Mouse (Mus musculus) limb, embryonic 11.5 days (tissue): ENCODE measurements at regions not wholly inside any gene's neighbourhood (a gene's known extent, or its start where the extent isn't known, plus 50 kb on each side); places are given as distances from the start of the nearest gene placed in this dataset.
"Not testable (repeated sequence)": the region's sequence is repeated elsewhere in the genome, so short reads cannot be mapped to it uniquely, and the experiment has no call there.

ENCODE experiments used
- ATAC-seq: fragments of 200-750 bp; cut with Nextera tagmentation; 2 replicates; pipeline ENCODE4 v1.8.0; 2017; ENCODE audit warnings: low read depth; ENCODE audit not compliant: insufficient number of reproducible peaks, low FRiP score, low TSS enrichment
- DNase-seq: peaks from one replicate; pipeline ENCODE4 v3.0.0-alpha.2; 2015; ENCODE audit warnings: low spot score
- H3K27ac ChIP-seq: fragments of 300-500 bp; sonication (generic); replicated peaks from 2 replicates; pipeline ENCODE4 v1.5.1; 2014; ENCODE audit warnings: low read depth, mild to moderate bottlenecking, low read length
- H3K27me3 ChIP-seq: fragments of 300-500 bp; sonication (generic); 2 replicates; pipeline ENCODE4 v1.6.1; 2014; ENCODE audit warnings: mild to moderate bottlenecking, low read length, mixed read lengths; ENCODE audit not compliant: control insufficient read depth, insufficient read depth
- H3K36me3 ChIP-seq: fragments of 300-500 bp; sonication (generic); 2 replicates; pipeline ENCODE4 v1.6.1; 2014; ENCODE audit warnings: mild to moderate bottlenecking, low read length, moderate library complexity, mixed read lengths; ENCODE audit not compliant: control insufficient read depth, insufficient read depth
- H3K4me1 ChIP-seq: fragments of 300-500 bp; sonication (generic); 2 replicates; pipeline ENCODE4 v1.6.1; 2014; ENCODE audit warnings: low read length, mixed read lengths; ENCODE audit not compliant: control insufficient read depth, insufficient read depth
- H3K4me2 ChIP-seq: fragments of 300-500 bp; sonication (generic); 2 replicates; pipeline ENCODE4 v1.6.1; 2014; ENCODE audit warnings: low read depth, mild to moderate bottlenecking, moderate library complexity; ENCODE audit not compliant: severe bottlenecking
- H3K4me3 ChIP-seq: fragments of 300-500 bp; sonication (generic); 2 replicates; pipeline ENCODE4 v1.5.1; 2014; ENCODE audit warnings: low read depth, low read length
- H3K9ac ChIP-seq: fragments of 300-500 bp; sonication (generic); 2 replicates; pipeline ENCODE4 v1.6.1; 2014; ENCODE audit warnings: mild to moderate bottlenecking, low read length
- H3K9me3 ChIP-seq: fragments of 300-500 bp; sonication (generic); 2 replicates; pipeline ENCODE4 v1.6.1; 2016; ENCODE audit warnings: low read length; ENCODE audit not compliant: control insufficient read depth
- WGBS: fragments of 180-500 bp; shearing (Covaris S2); extraction: QIAGEN DNeasy Blood & Tissue Kit; methylation state at CpG from one replicate; pipeline ENCODE4 v1.1.7; 2014; 5-methylcytosine and 5-hydroxymethylcytosine counted together

DNA sequence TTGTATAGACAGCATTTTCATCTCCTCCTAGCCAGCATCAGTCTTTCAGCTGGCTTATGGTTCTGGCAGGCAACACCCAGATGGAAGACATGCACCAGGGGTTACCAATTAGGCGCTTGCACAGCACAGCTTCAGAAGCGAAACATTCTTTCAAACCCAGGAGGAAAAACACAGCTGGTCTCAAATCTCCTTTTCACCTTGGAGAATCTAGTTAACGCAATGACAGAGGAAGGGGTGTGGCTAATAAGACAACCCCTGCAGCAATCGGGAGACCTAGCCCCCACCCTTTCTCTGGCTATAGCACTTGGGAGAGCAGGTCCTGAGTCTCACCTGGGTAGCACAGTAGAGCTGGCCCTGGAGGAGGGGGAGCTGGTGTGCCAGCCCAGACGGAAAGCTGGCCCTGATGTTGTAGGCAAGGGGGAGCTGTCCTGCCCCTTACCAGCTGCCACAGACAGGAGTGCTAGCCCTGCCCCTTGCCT, 84.4 kb upstream of the Thpo start:
- Histone ChIP-seq H3K27me3 (no peaks in the 10 kb centered on the region), H3K9me3 (no peaks in the 10 kb centered on the region), H3K9ac (no peak overlapping the region), H3K4me1 (0 out of 2 replicates have a peak, but pooled peaks cover 5% of the 10 kb centered on the region), H3K4me2 (no peak overlapping the region), H3K27ac (no peak overlapping the region), H3K4me3 (no peak overlapping the region), H3K36me3 (no peaks in the 10 kb centered on the region)
- WGBS = 36% methylated on average over 5 of the region's 5 CpGs
- ATAC-seq (no peak), DNase-seq (no peak)

DNA sequence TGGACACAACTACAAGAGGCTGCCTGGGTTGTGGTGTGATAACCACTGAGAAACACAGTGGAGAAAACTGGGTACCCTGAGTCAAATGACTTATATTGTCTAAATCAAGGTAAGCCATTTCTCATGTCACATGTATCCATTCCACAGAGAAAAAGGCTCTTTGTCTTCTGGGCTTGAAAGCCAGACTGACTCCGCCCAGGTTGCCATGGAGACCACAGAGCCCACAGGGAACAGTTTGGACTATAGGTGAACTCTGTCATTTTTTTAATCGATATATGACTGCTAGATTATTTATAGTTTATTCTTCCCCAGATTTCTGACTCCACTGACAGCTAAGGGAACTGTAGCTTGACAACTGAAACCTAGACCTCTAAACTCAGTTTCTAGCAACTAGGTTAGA, 80.7 kb upstream of the Thpo start:
- ATAC-seq = no peak
- Histone ChIP-seq H3K27me3 (no peaks in the 10 kb centered on the region), H3K9me3 (no peaks in the 10 kb centered on the region), H3K4me1 (0 out of 2 replicates have a peak, but pooled peaks cover 5% of the 10 kb centered on the region), H3K27ac (no peak overlapping the region), H3K36me3 (no peaks in the 10 kb centered on the region), H3K4me2 (no peak overlapping the region), H3K9ac (no peak overlapping the region), H3K4me3 (no peak overlapping the region)
- 94% methylated on average over 2 of the region's 2 CpGs for WGBS
- no peak for DNase-seq

DNA sequence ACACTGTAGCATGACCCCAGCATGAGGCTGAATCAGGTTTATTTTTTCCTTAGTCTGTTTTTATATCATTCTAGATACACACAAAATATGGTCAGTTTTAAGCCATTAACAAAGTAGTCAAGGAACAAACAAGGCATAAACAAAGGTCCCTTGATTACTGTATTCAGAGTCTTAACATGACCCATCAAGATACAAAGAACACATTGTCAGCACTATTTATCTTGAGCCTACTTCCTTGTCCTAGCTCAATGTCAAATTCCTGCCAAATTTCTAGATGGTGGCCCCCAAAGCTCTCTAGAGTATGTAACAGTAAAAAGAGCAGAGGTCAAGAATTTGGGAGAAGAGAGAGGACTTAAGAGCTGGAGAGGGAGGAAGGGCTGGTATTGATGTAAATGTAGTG, 79.9 kb upstream of the Thpo start:
- Histone ChIP-seq H3K4me3 (no peak overlapping the region), H3K4me2 (no peak overlapping the region), H3K27ac (no peak overlapping the region), H3K36me3 (no peaks in the 10 kb centered on the region), H3K27me3 (no peaks in the 10 kb centered on the region), H3K9me3 (no peaks in the 10 kb centered on the region), H3K4me1 (0 out of 2 replicates have a peak, but pooled peaks cover 5% of the 10 kb centered on the region), H3K9ac (no peak overlapping the region)
- DNase-seq (no peak), ATAC-seq (no peak)

DNA sequence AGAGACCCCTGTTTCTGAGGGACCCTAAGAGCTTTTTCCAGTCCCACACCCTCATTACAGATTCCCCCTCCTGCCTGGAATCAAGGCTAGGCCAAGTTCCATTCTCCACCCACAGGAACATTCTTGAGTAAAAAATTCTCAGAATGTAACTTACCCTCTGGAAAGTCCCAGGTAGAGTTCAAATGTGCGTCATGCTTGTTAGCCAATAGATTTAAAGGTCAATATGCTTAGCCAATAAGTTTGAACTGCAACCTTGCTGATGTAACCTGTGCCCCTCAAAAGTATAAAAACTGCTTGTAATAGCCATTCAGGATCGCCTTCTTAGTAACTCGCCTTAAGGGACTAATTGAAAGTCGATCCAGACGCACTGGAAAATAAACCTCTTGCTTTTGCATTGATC, 77.7 kb upstream of the Thpo start:
- WGBS = 75% methylated on average over 5 of the region's 5 CpGs
- not testable (repeated sequence) for H3K27ac ChIP-seq, H3K27me3 ChIP-seq, H3K9ac ChIP-seq, H3K9me3 ChIP-seq, H3K4me2 ChIP-seq, H3K36me3 ChIP-seq, H3K4me1 ChIP-seq, H3K4me3 ChIP-seq, ATAC-seq, DNase-seq

DNA sequence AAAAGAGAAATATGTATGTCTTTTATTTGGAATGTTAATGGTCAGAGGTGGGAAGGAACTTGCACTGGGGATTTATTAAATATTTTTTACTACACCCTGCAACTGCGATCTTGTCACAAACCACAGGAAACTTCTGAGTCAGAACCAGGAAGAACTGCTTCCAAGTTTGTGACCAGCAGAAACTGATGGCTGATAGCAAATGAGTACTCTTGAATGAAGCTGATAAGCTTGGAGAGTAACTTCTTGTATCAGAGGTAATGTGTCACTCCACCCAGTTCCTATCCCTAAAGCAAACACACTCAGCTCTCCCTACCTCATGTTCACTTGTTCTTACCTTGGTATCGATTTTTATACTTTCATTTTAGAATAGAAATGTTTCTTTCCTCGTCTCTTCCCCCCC, 76.0 kb upstream of the Thpo start:
- H3K4me1 ChIP-seq = no peaks in the 10 kb centered on the region
- no peak for DNase-seq
- ATAC-seq = no peak
- no peak overlapping the region for H3K4me3 ChIP-seq
- H3K36me3 ChIP-seq = no peaks in the 10 kb centered on the region
- H3K9ac ChIP-seq = no peak overlapping the region
- 83% methylated on average over 3 of the region's 3 CpGs for WGBS
- no peak overlapping the region for H3K27ac ChIP-seq
- no peaks in the 10 kb centered on the region for H3K9me3 ChIP-seq
- no peak overlapping the region for H3K4me2 ChIP-seq
- no peaks in the 10 kb centered on the region for H3K27me3 ChIP-seq

DNA sequence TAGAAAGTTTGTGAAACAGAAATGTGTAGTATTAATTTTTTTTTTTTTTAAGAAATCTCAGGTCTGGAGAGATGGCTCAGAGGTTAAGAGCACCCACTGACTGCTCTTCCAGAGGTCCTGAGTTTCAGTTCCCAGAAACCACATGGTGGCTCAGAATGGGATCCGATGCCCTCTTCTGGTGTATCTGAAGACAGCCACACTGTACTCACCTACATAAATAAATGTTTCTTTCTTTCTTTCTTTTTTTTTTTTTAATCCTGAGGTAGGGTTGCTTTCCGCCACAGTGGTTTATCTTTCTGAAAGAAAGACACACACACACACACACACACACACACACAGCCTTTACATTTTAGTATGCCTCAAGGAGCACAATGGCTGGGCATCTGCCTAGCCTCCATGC, 74.0 kb upstream of the Thpo start:
- Histone ChIP-seq H3K9ac (no peak overlapping the region), H3K9me3 (no peaks in the 10 kb centered on the region), H3K4me2 (no peak overlapping the region), H3K36me3 (no peaks in the 10 kb centered on the region), H3K4me3 (no peak overlapping the region), H3K27ac (no peak overlapping the region), H3K27me3 (no peaks in the 10 kb centered on the region), H3K4me1 (0 out of 2 replicates have a peak, but pooled peaks cover 3% of the 10 kb centered on the region)
- no peak for ATAC-seq
- 87% methylated on average over 2 of the region's 2 CpGs for WGBS
- no peak for DNase-seq

DNA sequence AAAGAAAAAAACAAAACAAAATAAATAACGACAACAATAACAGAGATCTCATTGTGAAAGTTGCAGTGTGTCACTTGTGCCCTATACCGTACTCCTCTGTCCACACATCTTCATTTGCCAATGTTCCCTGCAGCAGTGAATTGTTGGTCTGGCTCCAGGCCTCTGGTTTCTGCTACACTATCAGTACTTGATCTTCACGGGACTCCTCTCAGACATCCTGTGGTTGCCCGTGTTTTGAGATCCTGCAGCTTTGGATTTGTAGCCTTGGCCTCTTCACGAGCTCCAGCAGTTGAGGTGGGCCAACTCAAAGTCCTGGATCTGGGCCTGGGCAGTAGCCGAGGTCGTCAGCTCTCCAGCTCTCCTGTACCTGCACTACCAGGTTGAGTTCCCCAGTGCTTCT, 72.4 kb upstream of the Thpo start:
- H3K4me1 ChIP-seq = 0 out of 2 replicates have a peak, but pooled peaks cover 3% of the 10 kb centered on the region
- H3K27me3 ChIP-seq = no peaks in the 10 kb centered on the region
- 87% methylated on average over 7 of the region's 7 CpGs for WGBS
- no peak overlapping the region for H3K27ac ChIP-seq
- DNase-seq = no peak
- H3K36me3 ChIP-seq = no peaks in the 10 kb centered on the region
- H3K4me3 ChIP-seq = no peak overlapping the region
- ATAC-seq = no peak
- H3K9ac ChIP-seq = no peak overlapping the region
- H3K9me3 ChIP-seq = no peaks in the 10 kb centered on the region
- no peak overlapping the region for H3K4me2 ChIP-seq

DNA sequence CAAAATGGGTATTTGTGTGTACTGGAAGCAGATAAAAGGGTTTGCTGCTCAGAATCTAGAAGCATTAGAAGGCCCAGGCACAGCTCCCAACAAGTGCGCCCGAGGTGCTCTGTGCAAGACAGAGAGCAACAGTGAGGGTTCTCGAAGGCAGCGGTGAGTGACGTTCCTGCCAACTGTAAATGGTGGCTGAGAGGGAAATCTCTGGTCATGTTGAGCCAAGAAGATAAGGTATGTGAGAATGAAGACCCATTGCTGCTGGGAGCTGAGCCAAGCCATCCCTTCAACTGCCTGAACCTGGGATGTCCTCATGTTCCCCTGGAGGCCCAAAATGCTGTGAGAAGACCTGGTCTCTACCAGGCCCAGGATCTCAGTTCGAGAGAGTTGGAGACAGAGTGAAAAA, 71.5 kb upstream of the Thpo start:
- H3K4me1 ChIP-seq = 0 out of 2 replicates have a peak, but pooled peaks cover 3% of the 10 kb centered on the region
- ATAC-seq (no peak), DNase-seq (no peak)
- no peaks in the 10 kb centered on the region for H3K9me3 ChIP-seq
- no peak overlapping the region for H3K27ac ChIP-seq
- H3K36me3 ChIP-seq = no peaks in the 10 kb centered on the region
- H3K4me2 ChIP-seq = no peak overlapping the region
- no peak overlapping the region for H3K4me3 ChIP-seq
- H3K9ac ChIP-seq = no peak overlapping the region
- WGBS = 85% methylated on average over 6 of the region's 6 CpGs
- H3K27me3 ChIP-seq = no peaks in the 10 kb centered on the region

DNA sequence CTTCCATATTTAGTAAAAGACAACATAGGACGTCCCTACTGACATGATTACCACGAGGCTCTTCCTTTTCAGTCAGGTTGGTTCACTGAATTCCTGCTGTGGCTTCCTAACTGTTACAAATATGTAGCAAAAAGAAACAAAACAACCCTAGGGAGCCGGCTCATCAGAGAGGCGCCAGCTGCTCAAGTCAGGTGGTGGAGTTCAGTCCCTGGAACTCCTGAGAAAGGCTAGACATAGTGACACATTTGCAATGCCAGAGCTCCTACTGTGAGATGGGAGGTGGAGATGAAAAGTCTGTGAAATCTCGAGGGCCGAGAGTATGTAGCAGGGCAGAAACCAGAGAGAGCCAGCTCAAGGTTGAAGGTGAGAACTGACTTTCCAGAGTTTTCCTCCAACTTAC, 70.8 kb upstream of the Thpo start:
- Histone ChIP-seq H3K9ac (no peak overlapping the region), H3K27ac (no peak overlapping the region), H3K9me3 (no peaks in the 10 kb centered on the region), H3K27me3 (no peaks in the 10 kb centered on the region), H3K36me3 (no peaks in the 10 kb centered on the region), H3K4me3 (no peak overlapping the region), H3K4me2 (peak overlapping the region; percentile 45; the same call in 1 of the 2 replicates), H3K4me1 (0 out of 2 replicates have a peak, but pooled peaks cover 3% of the 10 kb centered on the region)
- ATAC-seq (no peak), DNase-seq (peak; percentile 34)
- WGBS = 21% methylated on average over 6 of the region's 6 CpGs
